8 mouse cellular contexts compared by ENCODE assay signal in the genomic region with DNA sequence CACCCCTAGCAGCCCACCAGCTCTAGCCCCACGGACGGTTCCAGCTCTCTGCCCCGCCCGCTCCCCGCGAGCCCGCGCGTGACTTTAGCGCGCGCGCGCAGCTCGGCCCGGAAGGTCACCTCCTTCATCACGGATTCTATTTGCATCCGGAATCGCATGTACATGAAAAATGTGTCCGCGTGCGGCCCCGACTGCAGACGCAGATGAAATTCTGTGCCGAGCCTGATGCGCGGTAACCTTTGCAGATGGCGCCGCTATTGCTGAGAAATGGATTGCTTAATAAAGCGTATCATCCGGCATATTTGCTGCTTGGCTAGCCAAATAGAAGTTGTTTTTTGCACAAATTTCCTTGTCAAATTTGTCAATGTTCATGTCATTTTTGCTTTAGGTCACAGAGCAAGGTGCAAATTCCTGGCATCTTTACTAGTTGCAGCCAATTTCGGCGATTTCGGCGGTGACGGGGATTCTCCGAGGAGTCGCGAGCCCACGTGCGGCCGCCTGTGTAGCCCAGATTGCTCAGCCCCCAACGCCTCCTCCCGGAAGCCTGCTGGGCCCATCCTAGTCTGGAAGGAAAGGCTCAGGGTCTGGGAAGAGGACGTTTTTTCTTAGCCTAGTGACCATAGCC.
A peak's percentile ranks its signal among the peaks of the same experiment; 100 is the strongest.
DNase-seq lines count a peak whose midpoint lies in the region; ATAC-seq lines count a peak whose summit lies in the region.
"Had no signal": no experiment of that assay in that cellular context is flagged by ENCODE, and none has a peak within 500 bp of the region (broad histone marks: within the 10 kb centered on the region; RNA-seq: fewer than 3 reads in every experiment).

No protein-coding gene starts in this region.

- no peak overlapping the region for H3K27ac ChIP-seq in kidney, embryonic 16.5 days (ENCODE audit: low read length)
- no peak overlapping the region for H3K27ac ChIP-seq in embryonic facial prominence, embryonic 13.5 days
- no peak overlapping the region for H3K27ac ChIP-seq in hindbrain, embryonic 10.5 days
- no peak overlapping the region for H3K27ac ChIP-seq in midbrain, embryonic 15.5 days
- H3K27ac ChIP-seq in liver, embryonic 12.5 days: no peak overlapping the region

- H3K9ac ChIP-seq in kidney, embryonic 16.5 days (replicated peaks; ENCODE audit: low read length): no peak overlapping the region
- H3K9ac ChIP-seq in embryonic facial prominence, embryonic 13.5 days: no peak overlapping the region
- H3K9ac ChIP-seq in midbrain, embryonic 15.5 days: no peak overlapping the region
- H3K9ac ChIP-seq in liver, embryonic 12.5 days: no peak overlapping the region

- peak overlapping the region; percentile 29 for H3K4me3 ChIP-seq in kidney, embryonic 16.5 days (ENCODE audit: low read length)
- H3K4me3 ChIP-seq in embryonic facial prominence, embryonic 13.5 days: peak overlapping the region; percentile 29
- peak overlapping the region; percentile 23 for H3K4me3 ChIP-seq in hindbrain, embryonic 10.5 days
- H3K4me3 ChIP-seq in midbrain, embryonic 15.5 days: peak overlapping the region; percentile 33
- H3K4me3 ChIP-seq in liver, embryonic 12.5 days: no peak overlapping the region

- H3K4me2 ChIP-seq in kidney, embryonic 16.5 days (replicated peaks; ENCODE audit: low read depth, low read length): peak overlapping the region; percentile 40
- H3K4me2 ChIP-seq in embryonic facial prominence, embryonic 13.5 days: peak overlapping the region; percentile 47
- peak overlapping the region; percentile 57 for H3K4me2 ChIP-seq in midbrain, embryonic 15.5 days
- no peak overlapping the region for H3K4me2 ChIP-seq in liver, embryonic 12.5 days

- no peak for DNase-seq in kidney, adult 11 months
- no peak for DNase-seq in hindbrain, embryonic 10.5 days (ENCODE audit: low spot score)
- DNase-seq in layer of hippocampus, postnatal 36 days: no peak
- DNase-seq: thymus, postnatal 4 days had no signal

- no peak for ATAC-seq in kidney, embryonic 16.5 days (ENCODE audit: low FRiP score, low TSS enrichment)
- ATAC-seq in embryonic facial prominence, embryonic 13.5 days (ENCODE audit: insufficient number of reproducible peaks, insufficient read depth, low FRiP score, low TSS enrichment, low read depth): no peak
- no peak for ATAC-seq in midbrain, embryonic 15.5 days (replicated peaks)
- ATAC-seq in liver, embryonic 12.5 days: no peak

- WGBS in kidney, embryonic 16.5 days: 7% methylated on average over 45 of the region's 45 CpGs
- WGBS in embryonic facial prominence, embryonic 13.5 days: 6% methylated on average over 45 of the region's 45 CpGs
- 7% methylated on average over 45 of the region's 45 CpGs for WGBS in hindbrain, embryonic 10.5 days
- 5% methylated on average over 45 of the region's 45 CpGs for WGBS in midbrain, embryonic 15.5 days
- WGBS in liver, embryonic 12.5 days (ENCODE audit: insufficient replicate concordance): 13% methylated on average over 45 of the region's 45 CpGs

- peaks cover 71% of the 10 kb centered on the region for H3K27me3 ChIP-seq in kidney, embryonic 16.5 days (ENCODE audit: insufficient read depth, low read length)
- peaks cover 98% of the 10 kb centered on the region for H3K27me3 ChIP-seq in embryonic facial prominence, embryonic 13.5 days
- peaks cover 100% of the 10 kb centered on the region for H3K27me3 ChIP-seq in hindbrain, embryonic 10.5 days (ENCODE audit: insufficient read depth, poor library complexity, severe bottlenecking)
- peaks cover 89% of the 10 kb centered on the region for H3K27me3 ChIP-seq in midbrain, embryonic 15.5 days (replicated peaks)
- peaks cover 100% of the 10 kb centered on the region for H3K27me3 ChIP-seq in liver, embryonic 12.5 days (replicated peaks)

- H3K4me1 ChIP-seq in kidney, embryonic 16.5 days (ENCODE audit: insufficient read depth, low read length): peaks cover 26% of the 10 kb centered on the region
- H3K4me1 ChIP-seq in embryonic facial prominence, embryonic 13.5 days: peaks cover 19% of the 10 kb centered on the region
- H3K4me1 ChIP-seq in hindbrain, embryonic 10.5 days (replicated peaks): peaks cover 46% of the 10 kb centered on the region
- H3K4me1 ChIP-seq in midbrain, embryonic 15.5 days: peaks cover 32% of the 10 kb centered on the region
- peaks cover 9% of the 10 kb centered on the region for H3K4me1 ChIP-seq in liver, embryonic 12.5 days

- no peaks in the 10 kb centered on the region for H3K36me3 ChIP-seq in kidney, embryonic 16.5 days (ENCODE audit: insufficient read depth, low read length)
- H3K36me3 ChIP-seq in embryonic facial prominence, embryonic 13.5 days: no peaks in the 10 kb centered on the region
- H3K36me3 ChIP-seq in hindbrain, embryonic 10.5 days: no peaks in the 10 kb centered on the region
- no peaks in the 10 kb centered on the region for H3K36me3 ChIP-seq in midbrain, embryonic 15.5 days (replicated peaks)
- H3K36me3 ChIP-seq in liver, embryonic 12.5 days: no peaks in the 10 kb centered on the region

- H3K9me3 ChIP-seq in kidney, embryonic 16.5 days (ENCODE audit: low read length): no peaks in the 10 kb centered on the region
- H3K9me3 ChIP-seq in embryonic facial prominence, embryonic 13.5 days: no peaks in the 10 kb centered on the region
- H3K9me3 ChIP-seq in hindbrain, embryonic 10.5 days: no peaks in the 10 kb centered on the region
- H3K9me3 ChIP-seq in midbrain, embryonic 15.5 days: no peaks in the 10 kb centered on the region
- H3K9me3 ChIP-seq in liver, embryonic 12.5 days (replicated peaks): no peaks in the 10 kb centered on the region
